Mouse (Mus musculus): Measurements from ENCODE around the gene Actl10.

DNA sequence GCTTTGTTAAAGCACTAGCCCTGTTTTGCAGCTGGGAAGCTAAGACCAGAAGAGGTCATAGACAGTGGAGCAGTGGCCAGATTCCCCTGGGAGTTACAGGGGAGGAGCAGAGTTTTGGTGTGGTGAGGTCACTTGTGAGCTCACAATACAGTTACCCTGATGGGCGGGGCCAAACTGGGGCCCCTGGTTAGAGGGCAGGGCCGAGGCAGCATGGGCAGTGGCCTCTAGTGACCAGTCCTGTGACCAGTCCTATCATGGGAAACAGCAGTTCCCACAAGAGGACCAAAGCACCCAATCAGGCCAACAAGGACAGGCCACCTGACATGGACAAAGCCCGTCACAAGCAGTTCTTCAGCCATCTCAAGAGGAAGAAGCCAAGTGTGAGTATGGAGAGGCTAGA, 2.9 kb upstream of the Actl10 start:
- TF ChIP-seq CTCF (IDR thresholded peaks at IDR 0.05; ENCODE audit: control insufficient read depth, insufficient read depth, low read length) = no peak
- TF ChIP-seq POLR2A (IDR thresholded peaks at IDR 0.05; ENCODE audit: borderline replicate concordance, control insufficient read depth, low read depth, low read length) = no peak
